Mouse (Mus musculus) MEL (cell line): Measurements from ENCODE around the gene Inpp4a. TPM values are rescaled to one million over a fixed set of nuclear protein-coding genes. Genes with fewer than 3 reads are reported as not detected.

Source experiments
- DNase-seq: peaks from one replicate; pipeline ENCODE4 v3.0.0; 2011; ENCODE audit warnings: low read depth, low spot score
- H3K27ac ChIP-seq: 2 replicates; pipeline ENCODE4 v1.5.1; 2012; ENCODE audit warnings: low read depth, mild to moderate bottlenecking, control low read depth, low read length, moderate library complexity; ENCODE audit not compliant: control insufficient read depth
- H3K27me3 ChIP-seq, 2 experiments: fragments of 150-350 bp in 1 of 2; sonication (generic) in 1 of 2; 2 replicates each; pipeline ENCODE4 v1.6.1; 2012; ENCODE audit warnings: low read length in 2 of 2, mild to moderate bottlenecking in 2 of 2, improper control_type of control experiment in 1 of 2, moderate library complexity in 1 of 2; ENCODE audit not compliant: insufficient read depth in 2 of 2, control insufficient read depth in 1 of 2
- H3K36me3 ChIP-seq, 2 experiments: 2 replicates each; pipeline ENCODE4 v1.6.1; 2012 to 2014; ENCODE audit warnings: low read length in 2 of 2, improper control_type of control experiment in 1 of 2, inconsistent platforms in 1 of 2, mild to moderate bottlenecking in 1 of 2; ENCODE audit not compliant: insufficient read depth in 2 of 2, control insufficient read depth in 1 of 2
- H3K4me1 ChIP-seq, 2 experiments: fragments of 150-350 bp in 1 of 2; sonication (generic) in 1 of 2; 2 replicates each; pipeline ENCODE4 v1.6.1; 2012; ENCODE audit warnings: low read length in 2 of 2, improper control_type of control experiment in 1 of 2, mild to moderate bottlenecking in 1 of 2; ENCODE audit not compliant: insufficient read depth in 2 of 2, control insufficient read depth in 1 of 2
- H3K4me3 ChIP-seq, 2 experiments: fragments of 150-350 bp in 1 of 2; sonication (generic) in 1 of 2; 2 replicates each; pipeline ENCODE4 v1.5.1; 2012; ENCODE audit warnings: low read depth in 2 of 2, low read length in 2 of 2, mild to moderate bottlenecking in 2 of 2, moderate library complexity in 2 of 2, control low read depth in 1 of 2, improper control_type of control experiment in 1 of 2; ENCODE audit not compliant: control insufficient read depth in 1 of 2, insufficient read depth in 1 of 2
- H3K79me2 ChIP-seq: 2 replicates; pipeline ENCODE4 v1.6.1; 2012; ENCODE audit warnings: mild to moderate bottlenecking, low read length, moderate library complexity; ENCODE audit not compliant: control insufficient read depth, poor library complexity, insufficient read depth
- H3K9ac ChIP-seq: 2 replicates; pipeline ENCODE4 v1.6.1; 2012; ENCODE audit warnings: low read depth, mild to moderate bottlenecking, control low read depth, low read length, moderate library complexity; ENCODE audit not compliant: control insufficient read depth, poor library complexity, severe bottlenecking
- H3K9me3 ChIP-seq: fragments of 150-350 bp; sonication (generic); replicated peaks from 2 replicates; pipeline ENCODE4 v1.6.1; 2012; ENCODE audit warnings: mild to moderate bottlenecking, low read length, improper control_type of control experiment, moderate library complexity; ENCODE audit not compliant: insufficient read depth
- BHLHE40 ChIP-seq: IDR thresholded peaks from 2 replicates; pipeline ENCODE4 v1.6.1; 2012; ENCODE audit warnings: low read depth, mild to moderate bottlenecking, inconsistent platforms, low read length, improper control_type of control experiment, borderline replicate concordance
- CHD1 ChIP-seq: IDR thresholded peaks from 2 replicates; pipeline ENCODE4 v1.6.1; 2012; ENCODE audit warnings: low read depth, mild to moderate bottlenecking, inconsistent platforms, low read length, improper control_type of control experiment
- CHD2 ChIP-seq: IDR thresholded peaks from 2 replicates; pipeline ENCODE4 v1.6.1; 2011; ENCODE audit warnings: low read length, improper control_type of control experiment
- CTCF ChIP-seq, 3 experiments: IDR thresholded peaks in 2 of 3; conservative IDR thresholded peaks in 1 of 3; 2 replicates each; pipeline ENCODE4 v1.5.1; 2011 to 2012; ENCODE audit warnings: low read length in 3 of 3, low read depth in 2 of 3, mild to moderate bottlenecking in 2 of 3, improper control_type of control experiment in 1 of 3, inconsistent platforms in 1 of 3, mixed read lengths in 1 of 3, moderate library complexity in 1 of 3; ENCODE audit not compliant: control insufficient read depth in 1 of 3, insufficient read depth in 1 of 3, poor library complexity in 1 of 3, severe bottlenecking in 1 of 3
- E2F4 ChIP-seq: IDR thresholded peaks from 2 replicates; pipeline ENCODE4 v1.6.1; 2011; ENCODE audit warnings: low read depth, low read length, improper control_type of control experiment, borderline replicate concordance
- ELF1 ChIP-seq: IDR thresholded peaks from 2 replicates; pipeline ENCODE4 v1.6.1; 2014; ENCODE audit warnings: low read depth, mild to moderate bottlenecking, inconsistent platforms, low read length, improper control_type of control experiment, moderate library complexity
- EP300 ChIP-seq, 2 experiments: IDR thresholded peaks; 2 replicates each; pipeline ENCODE4 v1.6.1; 2011; ENCODE audit warnings: improper control_type of control experiment in 2 of 2, low read length in 2 of 2, low read depth in 1 of 2, mild to moderate bottlenecking in 1 of 2
- GATA1 ChIP-seq: IDR thresholded peaks from 2 replicates; pipeline ENCODE4 v1.6.1; 2011; ENCODE audit warnings: low read depth, low read length, improper control_type of control experiment
- HCFC1 ChIP-seq: IDR thresholded peaks from 2 replicates; pipeline ENCODE4 v1.6.1; 2012; ENCODE audit warnings: low read depth, mild to moderate bottlenecking, inconsistent platforms, low read length, improper control_type of control experiment, moderate library complexity
- JUND ChIP-seq: IDR thresholded peaks from 2 replicates; pipeline ENCODE4 v1.6.1; 2011; ENCODE audit warnings: low read depth, mild to moderate bottlenecking, improper control_type of control experiment, low read length
- KAT2A ChIP-seq: conservative IDR thresholded peaks from 2 replicates; pipeline ENCODE4 v1.6.1; 2012; ENCODE audit warnings: low read depth, low read length, improper control_type of control experiment, inconsistent platforms
- MAFK ChIP-seq: IDR thresholded peaks from 2 replicates; pipeline ENCODE4 v1.6.1; 2011; ENCODE audit warnings: low read depth, mild to moderate bottlenecking, low read length, improper control_type of control experiment, borderline replicate concordance
- MAZ ChIP-seq: IDR thresholded peaks from 2 replicates; pipeline ENCODE4 v1.6.1; 2012; ENCODE audit warnings: low read depth, mild to moderate bottlenecking, inconsistent platforms, low read length, improper control_type of control experiment
- MXI1 ChIP-seq: IDR thresholded peaks from 2 replicates; pipeline ENCODE4 v1.6.1; 2011; ENCODE audit warnings: mild to moderate bottlenecking, low read depth, low read length, improper control_type of control experiment
- MYB ChIP-seq: IDR thresholded peaks from 2 replicates; pipeline ENCODE4 v1.6.1; 2011; ENCODE audit warnings: mild to moderate bottlenecking, low read depth, low read length, improper control_type of control experiment
- MYC ChIP-seq: IDR thresholded peaks from 2 replicates; pipeline ENCODE4 v1.6.1; 2011; ENCODE audit warnings: low read depth, mild to moderate bottlenecking, low read length, improper control_type of control experiment, moderate library complexity
- NELFE ChIP-seq: IDR thresholded peaks from 2 replicates; pipeline ENCODE4 v1.6.1; 2011; ENCODE audit warnings: low read depth, low read length, improper control_type of control experiment
- NRF1 ChIP-seq: IDR thresholded peaks from 2 replicates; pipeline ENCODE4 v1.6.1; 2014; ENCODE audit warnings: low read depth, mild to moderate bottlenecking, inconsistent platforms, low read length, improper control_type of control experiment, moderate library complexity; ENCODE audit not compliant: poor library complexity, insufficient read depth, severe bottlenecking
- POLR2A ChIP-seq, 2 experiments: IDR thresholded peaks; 2 replicates each; pipeline ENCODE4 v1.6.1; 2011 to 2012; ENCODE audit warnings: low read length in 2 of 2, mild to moderate bottlenecking in 2 of 2, control low read depth in 1 of 2, improper control_type of control experiment in 1 of 2, low read depth in 1 of 2, moderate library complexity in 1 of 2; ENCODE audit not compliant: control insufficient read depth in 1 of 2, insufficient read depth in 1 of 2, poor library complexity in 1 of 2
- POLR2AphosphoS2 ChIP-seq: IDR thresholded peaks from 2 replicates; pipeline ENCODE4 v1.6.1; 2011; ENCODE audit warnings: low read length, improper control_type of control experiment
- RAD21 ChIP-seq: IDR thresholded peaks from 2 replicates; pipeline ENCODE4 v1.6.1; 2011; ENCODE audit warnings: mild to moderate bottlenecking, low read depth, low read length, improper control_type of control experiment
- RCOR1 ChIP-seq: IDR thresholded peaks from 2 replicates; pipeline ENCODE4 v1.6.1; 2012; ENCODE audit warnings: low read depth, mild to moderate bottlenecking, inconsistent platforms, low read length, improper control_type of control experiment
- SIN3A ChIP-seq: IDR thresholded peaks from 2 replicates; pipeline ENCODE4 v1.6.1; 2012; ENCODE audit warnings: low read length, improper control_type of control experiment, inconsistent platforms
- SMC3 ChIP-seq: IDR thresholded peaks from 2 replicates; pipeline ENCODE4 v1.6.1; 2011; ENCODE audit warnings: low read depth, low read length, improper control_type of control experiment
- TBP ChIP-seq: IDR thresholded peaks from 2 replicates; pipeline ENCODE4 v1.8.0; 2011; ENCODE audit warnings: low read depth, low read length, improper control_type of control experiment
- TCF12 ChIP-seq: IDR thresholded peaks from 2 replicates; pipeline ENCODE4 v1.6.1; 2014; ENCODE audit warnings: low read depth, mild to moderate bottlenecking, inconsistent platforms, low read length, improper control_type of control experiment, moderate library complexity
- UBTF ChIP-seq: IDR thresholded peaks from 2 replicates; pipeline ENCODE4 v1.6.1; 2012; ENCODE audit warnings: low read depth, mild to moderate bottlenecking, inconsistent platforms, low read length, improper control_type of control experiment, moderate library complexity, borderline replicate concordance; ENCODE audit not compliant: insufficient read depth
- ZC3H11A ChIP-seq: IDR thresholded peaks from 2 replicates; pipeline ENCODE4 v1.6.1; 2012; ENCODE audit warnings: low read depth, mild to moderate bottlenecking, inconsistent platforms, low read length, improper control_type of control experiment
- ZMIZ1 ChIP-seq: IDR thresholded peaks from 2 replicates; pipeline ENCODE4 v1.6.1; 2012; ENCODE audit warnings: low read depth, mild to moderate bottlenecking, inconsistent platforms, low read length, improper control_type of control experiment, moderate library complexity
- ZNF384 ChIP-seq: IDR thresholded peaks from 2 replicates; pipeline ENCODE4 v1.6.1; 2012; ENCODE audit warnings: low read depth, mild to moderate bottlenecking, inconsistent platforms, low read length, improper control_type of control experiment
- polyA plus RNA-seq, 2 experiments: library from polyadenylated mRNA; stranded (reverse) in 1 of 2; unstranded in 1 of 2; fragments of >175 nt in 1 of 2; fragments of >200 nt in 1 of 2; gene quantifications; 2 replicates each; pipeline versions ENCODE4 v1.2.1 to v1.2.4; 2012; ENCODE audit warnings: low replicate concordance in 2 of 2, low read depth in 1 of 2; ENCODE audit not compliant: insufficient read length in 2 of 2, insufficient read depth in 1 of 2, missing spikeins in 1 of 2
- total RNA-seq: library from RNA; depleted of rRNA; stranded (reverse); fragments of 300-350 nt; gene quantifications from 2 replicates; pipeline ENCODE4 v1.2.3, GENCODE M21; 2012

Gene Inpp4a
- total and polyA plus RNA-seq, 3 experiments: 1.6 to 5.0 TPM; not detected in 1

GRCm38 (mm10) chr1:37419420-37419819 lies 119.8 kb downstream of the Inpp4a start:
- H3K36me3 ChIP-seq: peaks cover 0 to 9% of the 10 kb centered on the region in 2 experiments; a peak in 2 of 4 replicates
- TF ChIP-seq ZC3H11A (no peak), E2F4 (0 out of 2 replicates have a peak, but pooled peaks have one; percentile 36), BHLHE40 (no peak), SMC3 (peak; percentile 24; the same call in 1 of the 2 replicates), UBTF (no peak), CTCF (IDR thresholded peaks at IDR 0.05 in 2 of 3, conservative IDR thresholded peaks at IDR 0.05 in 1 of 3; ENCODE audit: control insufficient read depth in 1 of 3, insufficient read depth in 1 of 3, low read depth in 2 of 3, low read length in 3 of 3, poor library complexity in 1 of 3, severe bottlenecking in 1 of 3) (peak; percentile 59 to 95 (median 95)), RCOR1 (no peak), ELF1 (no peak), MAFK (no peak), JUND (no peak), NELFE (no peak), ZNF384 (no peak), MAZ (no peak), HCFC1 (0 out of 2 replicates have a peak, but pooled peaks have one; percentile 36), SIN3A (no peak), RAD21 (peak; percentile 3; the same call in 1 of the 2 replicates), EP300 (IDR thresholded peaks at IDR 0.05; ENCODE audit: low read depth in 1 of 2, low read length in 2 of 2) (peak in 1 of 2 experiments; percentile 58; a peak in 2 of 4 replicates)

GRCm38 (mm10) chr1:37427144-37427875 lies 127.6 kb downstream of the Inpp4a start:
- peak overlapping the region; percentile 59 for H3K9ac ChIP-seq
- peak overlapping the region; percentile 30 to 50 for H3K4me3 ChIP-seq
- H3K9me3 ChIP-seq: no peaks in the 10 kb centered on the region
- H3K27me3 ChIP-seq: no peaks in the 10 kb centered on the region
- peak; percentile 74 for DNase-seq
- peaks cover 14 to 35% of the 10 kb centered on the region in 2 experiments for H3K4me1 ChIP-seq
- H3K36me3 ChIP-seq: peaks cover 12 to 40% of the 10 kb centered on the region in 2 experiments
- H3K79me2 ChIP-seq: peaks cover 40% of the 10 kb centered on the region
- H3K27ac ChIP-seq: peak overlapping the region; percentile 88
- TF ChIP-seq TBP (peak; percentile 31; the same call in 1 of the 2 replicates), MYB (no peak), ZMIZ1 (no peak), CHD2 (no peak), TCF12 (peak; percentile 54; the same call in 1 of the 2 replicates), MYC (peak; percentile 53; the same call in 1 of the 2 replicates), CHD1 (no peak; the same call in 1 of the 2 replicates), KAT2A (peak; percentile 45), UBTF (no peak), EP300 (IDR thresholded peaks at IDR 0.05; ENCODE audit: low read depth in 1 of 2, low read length in 2 of 2) (peak; percentile 51 to 73; a peak in 3 of 4 replicates), NELFE (peak; percentile 20; the same call in 1 of the 2 replicates), ZNF384 (peak; percentile 79), MXI1 (peak; percentile 60), RCOR1 (peak; percentile 64), GATA1 (peak; percentile 69), ZC3H11A (no peak), POLR2AphosphoS2 (no peak), NRF1 (no peak), MAZ (no peak), POLR2A (IDR thresholded peaks at IDR 0.05; ENCODE audit: control insufficient read depth in 1 of 2, insufficient read depth in 1 of 2, low read depth in 1 of 2, low read length in 2 of 2, poor library complexity in 1 of 2) (no peak)

More at GRCm38 (mm10) chr1:37419420-37419819, 119.8 kb downstream of the Inpp4a start:
- Histone ChIP-seq H3K4me1 (no peaks in the 10 kb centered on the region), H3K9me3 (no peaks in the 10 kb centered on the region), H3K27me3 (no peaks in the 10 kb centered on the region), H3K27ac (no peak overlapping the region), H3K4me3 (no peak overlapping the region), H3K9ac (no peak overlapping the region), H3K79me2 (peaks cover 4% of the 10 kb centered on the region; the same call in 1 of the 2 replicates)
- peak; percentile 68 for DNase-seq
